Mouse (Mus musculus) cerebellum, postnatal 4 days (tissue): Measurements from ENCODE around the gene Sptan1.
"Not testable (repeated sequence)": the region's sequence is repeated elsewhere in the genome, so short reads cannot be mapped to it uniquely, and the experiment has no call there.

ENCODE experiments used
- DNase-seq, 2 experiments: peaks; one replicate each; pipeline ENCODE4 v3.0.0; 2022; ENCODE audit warnings: low spot score in 2 of 2, mixed read lengths in 1 of 2

Sptan1 gene

DNA sequence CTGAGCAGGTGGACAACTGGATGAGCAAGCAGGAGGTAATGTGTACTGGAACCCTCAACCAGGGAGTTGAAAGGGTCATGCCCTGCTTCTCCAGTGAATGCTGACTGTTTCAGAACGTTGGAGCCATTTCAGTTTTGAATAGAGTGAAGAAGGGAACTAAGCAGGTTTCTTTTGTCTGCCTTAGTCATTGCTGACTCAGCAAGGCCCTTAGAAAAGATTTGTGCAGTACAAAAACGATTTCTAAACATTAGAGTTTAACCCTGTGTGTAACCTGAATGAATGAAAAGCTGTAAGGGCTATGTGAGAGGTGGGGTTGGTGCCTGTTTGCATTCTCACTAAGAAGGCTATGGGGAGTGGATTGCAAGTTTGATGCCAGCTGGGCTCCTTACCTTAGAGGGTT, 26.6 kb downstream of the Sptan1 start:
- DNase-seq = no peak

DNA sequence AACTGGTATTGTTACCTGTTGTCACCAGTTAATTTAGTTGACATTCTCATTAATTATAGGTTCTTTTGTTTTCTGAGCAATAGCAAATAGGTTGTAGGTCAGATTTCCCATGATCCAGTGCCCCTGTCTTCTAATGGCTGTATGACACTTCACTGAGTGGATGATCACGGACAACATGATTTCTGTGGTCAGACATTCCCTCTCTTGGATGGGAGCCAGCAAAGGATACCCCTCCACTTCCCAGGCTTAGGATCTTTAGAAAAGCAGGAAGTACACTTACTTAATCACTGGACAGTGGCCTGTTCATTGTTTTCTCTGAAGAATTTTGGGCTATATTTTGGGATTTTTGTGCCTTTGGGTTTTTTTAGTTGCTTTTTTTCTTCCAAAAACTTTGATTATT, 43.7 kb downstream of the Sptan1 start:
- DNase-seq = no peak

DNA sequence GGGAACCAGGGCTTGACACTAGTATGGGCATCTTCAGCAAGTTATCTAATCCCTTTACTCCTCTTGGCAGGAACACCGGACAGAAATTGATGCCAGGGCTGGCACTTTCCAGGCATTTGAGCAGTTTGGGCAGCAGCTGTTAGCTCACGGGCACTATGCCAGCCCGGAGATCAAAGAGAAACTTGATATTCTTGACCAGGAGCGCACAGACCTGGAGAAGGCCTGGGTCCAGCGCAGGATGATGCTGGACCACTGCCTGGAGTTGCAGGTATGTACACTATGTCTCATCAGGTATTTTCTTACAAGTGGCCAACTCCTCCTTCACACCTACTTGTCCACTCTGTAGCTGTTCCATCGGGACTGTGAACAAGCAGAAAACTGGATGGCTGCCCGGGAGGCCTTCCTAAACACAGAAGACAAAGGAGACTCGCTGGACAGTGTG, 45.5 kb downstream of the Sptan1 start:
- peak; percentile 42 to 74 for DNase-seq

DNA sequence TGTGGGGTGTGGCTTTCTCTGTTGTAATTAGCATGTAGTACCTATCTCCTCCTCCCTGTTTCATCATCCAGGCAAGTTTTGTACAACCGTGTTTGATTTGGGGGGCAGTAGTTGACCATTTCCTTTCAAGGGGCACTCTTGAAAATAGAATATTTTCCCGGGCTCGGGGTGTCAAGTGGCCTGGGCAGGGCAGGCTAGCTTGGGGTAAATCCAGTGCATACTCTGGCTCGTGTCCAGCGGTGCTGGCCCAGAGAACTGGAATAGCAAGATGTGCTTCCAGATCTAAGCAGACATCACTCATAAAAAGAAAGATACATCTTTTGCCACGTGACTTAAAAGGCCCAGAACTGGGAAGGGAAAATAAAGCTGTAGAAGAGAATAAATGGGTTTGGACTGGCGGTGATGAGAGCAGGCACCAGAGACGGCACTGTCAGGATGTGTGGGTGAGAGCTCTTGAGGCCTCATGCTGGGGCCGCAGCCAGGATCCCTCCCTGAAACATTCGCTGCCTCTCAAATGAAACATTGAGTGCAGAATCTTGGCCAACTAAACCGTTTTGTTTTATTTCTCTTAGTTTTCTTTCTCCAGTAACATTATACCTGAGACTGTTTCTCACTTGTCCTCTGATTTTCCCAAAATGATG, 49.1 kb downstream of the Sptan1 start:
- DNase-seq = no peak

DNA sequence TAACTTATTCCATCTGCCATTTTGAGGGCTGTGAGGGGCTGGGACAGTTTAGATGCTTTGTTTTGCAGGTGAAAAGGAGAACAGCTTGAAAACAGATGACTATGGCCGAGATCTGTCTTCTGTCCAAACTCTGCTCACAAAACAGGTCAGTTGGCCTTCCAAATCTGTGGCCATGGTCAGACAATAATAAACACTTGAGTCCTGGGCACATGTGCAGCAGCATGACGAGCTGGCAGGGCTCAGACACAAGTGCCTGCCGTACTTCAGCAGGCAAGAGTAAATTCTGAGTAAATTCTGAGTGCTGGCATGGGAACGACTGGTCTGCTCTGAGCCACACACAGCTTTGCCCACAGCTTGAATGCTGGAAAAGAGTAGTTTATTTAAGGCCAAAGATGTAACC, 60.1 kb downstream of the Sptan1 start:
- no peak for DNase-seq

DNA sequence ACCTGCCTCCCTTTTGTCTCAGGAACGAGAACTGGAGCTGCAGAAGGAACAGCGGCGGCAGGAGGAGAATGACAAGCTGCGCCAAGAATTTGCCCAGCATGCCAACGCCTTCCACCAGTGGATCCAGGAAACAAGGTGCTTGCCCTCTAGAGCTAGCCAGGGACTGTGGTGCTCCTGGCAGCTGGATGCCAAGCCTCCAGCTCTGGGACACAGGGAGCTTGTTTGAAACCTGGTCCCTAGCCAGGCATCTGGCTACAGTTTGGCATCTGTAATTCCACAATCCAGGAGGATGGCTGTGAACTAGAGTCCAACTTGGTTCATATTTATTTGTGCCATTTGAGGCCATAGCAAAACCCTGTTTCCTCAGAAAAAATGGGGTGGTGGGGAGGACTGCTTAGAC, 61.6 kb downstream of the Sptan1 start:
- DNase-seq = no peak

DNA sequence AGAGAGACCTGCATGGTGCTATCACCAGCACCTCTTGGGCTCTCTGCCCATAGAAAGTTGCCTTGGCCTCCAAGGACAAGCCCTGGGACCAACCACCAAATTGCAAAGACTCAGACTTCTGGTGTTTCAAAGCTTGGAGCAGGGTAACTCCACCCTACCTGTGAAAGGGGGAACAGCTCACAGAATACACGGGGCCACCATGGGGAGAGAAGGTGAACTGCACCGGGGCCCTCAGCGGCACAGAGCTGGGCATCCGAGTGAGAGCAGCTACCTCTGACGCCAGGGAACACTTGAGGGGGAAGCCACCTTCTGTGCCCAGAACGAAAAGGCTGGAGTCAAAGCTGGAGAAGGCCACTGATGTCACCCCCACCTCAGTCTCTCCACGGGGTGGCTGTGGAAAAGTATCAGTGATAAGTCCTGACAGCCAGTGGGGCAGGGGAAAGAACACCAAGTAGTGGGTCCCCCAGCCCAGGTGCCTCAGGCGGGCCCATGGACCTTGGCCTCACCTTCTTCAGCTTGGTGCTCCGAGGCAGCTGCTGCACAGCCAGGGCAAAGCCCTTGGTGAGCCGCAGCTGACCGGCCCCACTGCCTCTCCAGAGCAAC, 67.0 kb downstream of the Sptan1 start:
- no peak for DNase-seq

DNA sequence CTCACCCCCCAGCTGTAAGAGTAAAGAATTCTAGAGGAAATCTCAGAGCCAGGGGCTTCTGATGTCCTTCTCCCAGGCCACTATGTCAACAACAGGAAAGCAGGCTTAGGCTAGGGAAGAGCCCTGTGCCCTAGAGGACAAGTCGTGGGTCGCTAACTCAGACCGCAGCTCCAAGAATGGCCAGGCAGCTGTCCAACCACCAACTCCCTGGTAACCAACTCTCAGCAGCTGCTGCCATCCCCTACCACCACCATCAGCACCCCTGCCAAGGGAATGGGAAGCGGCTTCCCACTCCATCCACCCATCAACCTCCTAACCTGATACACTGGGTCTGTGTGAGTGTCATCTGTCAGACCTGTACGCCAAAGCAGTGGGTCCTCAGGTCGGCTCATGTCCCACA, 67.6 kb downstream of the Sptan1 start:
- no peak for DNase-seq

DNA sequence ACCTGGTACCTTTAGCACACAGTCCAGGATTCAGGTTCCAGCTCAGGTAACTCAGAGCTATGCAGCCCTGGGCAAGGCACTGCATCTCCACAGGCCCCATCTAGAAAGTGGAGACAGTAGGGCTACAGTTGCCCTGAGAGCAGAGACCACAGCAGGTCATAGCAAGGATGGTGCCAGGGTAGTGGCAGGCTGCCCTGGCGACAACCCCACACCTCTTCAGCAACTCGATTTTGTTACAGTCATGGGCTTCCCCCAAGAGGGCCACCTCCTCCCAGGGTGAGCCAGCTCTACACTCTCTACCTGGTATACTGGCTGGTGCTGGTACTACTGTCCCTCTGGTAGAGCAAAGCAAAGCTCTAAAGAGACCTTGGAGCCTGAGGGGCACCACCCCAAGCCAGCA, 72.4 kb downstream of the Sptan1 start:
- DNase-seq = no peak

DNA sequence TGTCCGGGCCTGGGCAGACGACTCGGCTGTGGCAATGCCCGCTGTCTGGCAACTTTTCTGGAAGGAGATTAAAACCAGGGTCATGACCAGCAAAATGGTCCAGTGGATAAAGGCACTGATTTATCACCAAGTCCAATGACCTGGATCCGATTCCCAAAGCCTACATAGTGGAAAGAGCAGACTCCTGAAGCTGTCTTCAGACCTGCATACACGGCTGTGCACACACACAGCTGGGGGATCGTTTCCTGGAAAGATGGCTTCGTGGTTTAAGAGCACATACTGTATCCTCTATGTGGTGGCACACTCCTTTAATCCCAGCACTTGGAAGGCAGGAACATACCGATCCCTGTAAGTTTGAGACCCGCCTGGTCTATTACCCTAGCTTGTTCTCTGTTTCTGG, 73.0 kb downstream of the Sptan1 start:
- DNase-seq = no peak

DNA sequence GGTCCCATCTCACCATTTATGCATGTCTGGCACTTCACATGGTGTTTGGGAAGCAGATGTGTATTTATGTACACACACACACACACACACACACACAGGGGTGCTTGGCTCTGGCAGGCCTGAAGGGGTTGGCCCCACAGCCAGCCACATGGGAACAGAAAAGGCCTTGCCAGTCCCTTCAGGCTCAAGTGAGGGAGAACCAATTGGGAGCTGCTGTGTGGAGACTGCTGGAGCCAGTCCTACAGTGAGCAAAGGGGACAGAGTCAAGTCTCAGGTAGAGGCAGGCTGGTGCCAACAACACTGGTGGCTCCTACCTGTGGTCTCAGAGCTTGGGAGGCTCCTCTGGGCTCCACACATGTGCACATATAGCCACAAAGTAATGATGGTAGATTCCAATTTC, 74.3 kb downstream of the Sptan1 start:
- no peak for DNase-seq

DNA sequence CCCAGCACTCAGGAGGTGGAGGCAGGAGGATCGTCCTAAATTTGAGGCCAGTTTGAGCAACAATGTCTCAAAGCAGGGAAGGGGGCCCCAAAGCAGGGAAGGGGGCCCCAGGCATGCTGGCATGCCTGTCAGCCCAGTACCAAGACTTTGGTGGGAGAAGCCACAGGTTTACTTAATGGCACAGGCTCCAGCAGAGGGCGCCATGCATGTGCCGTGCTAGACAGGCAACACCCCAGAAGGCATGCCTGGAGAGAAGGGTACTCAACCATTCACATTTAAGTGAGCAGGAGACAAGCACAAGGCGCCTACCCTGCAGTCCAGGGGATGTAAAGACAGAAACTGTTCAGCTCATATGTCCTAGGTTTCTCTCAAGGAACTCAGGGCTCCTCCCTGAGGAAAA, 77.1 kb downstream of the Sptan1 start:
- DNase-seq = peak; percentile 61 to 83

DNA sequence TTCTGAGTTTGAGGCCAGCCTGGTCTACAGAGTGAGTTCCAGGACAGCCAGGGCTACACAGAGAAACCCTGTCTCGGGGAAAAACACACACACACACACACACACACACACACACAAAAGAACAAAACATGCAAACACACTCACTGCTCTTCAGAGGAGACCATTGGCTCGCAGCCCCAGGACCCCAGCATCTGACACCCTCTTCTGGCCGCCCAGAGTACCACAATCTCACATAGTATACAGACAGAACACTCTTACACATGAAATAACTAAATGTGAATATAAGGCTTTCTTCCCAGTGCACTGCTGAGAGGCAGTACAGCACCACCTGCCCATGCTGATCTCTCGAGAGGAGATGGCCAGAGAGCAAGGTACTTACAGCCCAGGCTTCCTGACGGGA, 79.2 kb downstream of the Sptan1 start:
- no peak for DNase-seq

DNA sequence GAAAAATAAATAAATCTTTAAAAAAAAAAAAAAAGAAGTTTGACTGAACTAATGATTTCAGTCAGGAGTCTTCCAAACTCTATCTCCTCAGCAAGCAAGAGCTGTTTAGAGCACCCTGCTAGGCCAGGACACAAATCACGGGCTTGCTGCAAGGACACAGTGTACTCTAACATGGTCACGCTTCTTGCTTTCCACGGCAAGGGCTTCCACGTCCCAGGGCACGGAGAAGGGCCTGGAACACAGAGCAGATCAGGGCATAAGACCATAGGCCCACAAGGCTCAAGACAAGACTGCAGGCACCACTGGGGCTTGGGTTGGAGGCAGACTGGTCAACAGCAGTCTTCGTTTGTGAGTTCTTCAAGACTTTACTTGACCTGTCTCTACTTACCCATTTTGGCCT, 81.8 kb downstream of the Sptan1 start:
- no peak for DNase-seq

DNA sequence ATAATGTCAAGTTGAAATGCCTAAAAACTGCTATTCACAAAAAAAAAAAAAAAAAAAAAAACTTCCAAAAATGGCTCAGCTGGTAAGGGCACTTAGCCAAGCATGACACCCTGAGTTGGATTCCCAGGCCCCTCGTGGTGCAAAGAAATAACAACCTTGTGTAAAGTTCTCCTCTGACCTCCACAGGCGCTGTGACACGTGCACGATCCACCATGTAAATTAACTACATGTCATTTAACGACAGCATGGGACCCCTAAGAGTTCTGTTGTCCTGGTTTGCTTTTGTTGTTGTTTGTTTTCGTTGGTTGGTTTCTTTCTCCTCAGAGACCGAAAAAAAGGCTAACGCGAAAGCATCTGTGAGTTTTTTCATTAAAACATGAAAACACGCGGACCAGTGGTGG, 82.7 kb downstream of the Sptan1 start:
- DNase-seq = no peak

DNA sequence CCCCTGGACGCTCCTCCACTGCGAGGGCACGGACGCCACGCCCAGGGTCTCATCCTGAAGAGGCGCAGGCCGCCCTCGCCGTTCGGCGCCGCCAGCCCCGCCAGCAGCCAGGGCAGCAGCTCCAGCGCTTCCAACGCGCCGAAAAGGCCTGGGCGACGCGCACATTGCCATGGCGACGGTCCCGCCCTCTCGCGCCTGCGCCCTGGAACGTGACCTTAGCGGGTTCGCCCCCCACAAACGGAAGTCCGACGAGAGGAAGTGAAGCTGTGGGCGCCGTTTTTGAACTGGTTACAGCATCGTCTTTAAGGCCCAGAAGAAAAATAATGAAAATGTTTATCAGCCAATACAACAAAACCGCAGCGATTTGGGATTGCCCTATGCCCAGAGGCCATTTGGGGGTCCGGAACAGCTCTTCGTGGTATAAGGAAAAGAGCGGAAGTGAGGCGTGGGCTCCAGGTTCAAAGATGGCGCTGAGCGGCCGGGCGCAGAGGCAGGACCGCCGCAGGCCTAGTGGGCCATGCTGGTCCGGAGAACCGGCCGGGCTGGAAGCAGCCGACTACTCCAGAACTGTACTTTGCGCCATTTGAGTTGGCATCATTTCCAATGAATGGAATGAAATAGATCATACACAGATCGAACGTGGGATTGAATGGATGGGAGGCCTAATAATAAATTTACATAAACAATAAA, 83.5 kb downstream of the Sptan1 start, which contains the start of gene Wdr34:
Gene Wdr34, minus strand, starts transcription at position 183 of the 690 bp plus-strand sequence.
- peak; percentile 97 to 98 for DNase-seq

DNA sequence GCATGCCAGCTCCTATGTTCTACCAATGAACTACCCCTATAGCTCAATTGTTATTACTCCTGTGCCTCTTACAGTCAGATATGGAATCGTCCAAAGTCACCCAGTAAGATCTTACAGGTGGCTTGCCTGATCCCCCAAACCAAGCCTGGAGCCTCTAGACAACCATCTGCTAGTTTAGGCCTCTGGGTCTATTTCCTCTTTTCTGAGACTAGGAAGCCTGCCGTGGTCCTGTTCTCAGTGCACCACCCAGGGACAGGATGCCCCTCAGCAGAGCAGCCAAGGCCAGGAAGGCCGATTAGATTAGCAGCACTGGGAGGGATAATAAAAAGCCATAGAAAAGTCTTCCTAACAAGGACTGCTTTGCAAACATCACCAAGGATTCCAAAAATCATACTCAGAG, 84.5 kb downstream of the Sptan1 start:
- no peak for DNase-seq

DNA sequence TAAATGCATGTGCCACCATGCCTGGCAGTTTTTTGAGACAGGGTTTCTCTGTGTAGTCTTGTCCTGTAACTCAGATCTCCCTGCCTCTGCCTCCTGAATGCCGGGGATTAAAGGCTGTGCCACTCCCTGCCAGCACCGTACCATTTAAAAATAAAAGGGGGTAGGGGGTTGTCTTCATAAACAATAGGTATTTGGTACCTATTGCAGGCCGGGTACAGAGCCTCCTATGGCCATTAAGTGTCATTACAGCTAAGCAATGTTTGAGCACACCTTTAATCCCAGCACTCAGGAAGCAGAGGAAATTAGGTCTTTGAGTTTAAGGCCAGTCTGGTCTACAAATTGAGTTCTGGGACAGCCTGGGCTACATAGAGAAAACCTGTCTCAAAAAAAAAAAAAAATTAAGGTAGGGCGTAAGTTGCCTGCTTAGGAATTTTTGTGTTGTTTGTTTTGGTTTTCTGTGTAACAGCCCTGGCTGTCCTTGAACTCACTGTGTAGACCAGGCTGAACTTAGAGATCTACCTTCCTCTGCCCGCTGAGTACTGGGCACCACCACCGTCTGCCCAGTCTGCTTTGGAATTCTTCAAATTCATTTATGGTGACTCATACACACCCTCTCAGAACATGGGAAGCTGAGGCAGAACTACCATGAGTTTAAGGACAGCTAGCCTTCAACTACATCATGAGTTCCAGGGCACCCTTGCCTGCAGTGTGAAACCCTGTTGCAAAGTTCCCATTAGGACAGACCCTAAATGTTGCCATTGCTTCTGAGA, 86.8 kb downstream of the Sptan1 start:
- no peak for DNase-seq

DNA sequence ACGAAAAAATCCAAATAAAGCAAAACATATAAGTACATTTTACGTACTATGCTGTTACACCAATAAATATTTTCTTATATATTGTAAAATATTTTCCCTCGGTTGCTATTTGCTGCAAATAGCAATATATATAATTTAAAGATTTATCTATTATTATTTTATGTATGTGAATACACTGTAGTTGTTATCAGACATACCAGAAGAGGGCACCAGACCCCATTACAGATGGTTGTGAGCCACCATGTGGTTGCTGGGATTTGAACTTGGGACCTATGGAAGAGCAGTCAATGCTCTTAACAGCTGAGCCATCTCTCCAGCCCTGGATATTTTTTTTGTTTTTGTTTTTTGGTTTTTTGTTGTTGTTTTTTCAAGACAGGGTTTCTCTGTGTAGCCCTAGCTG, 90.0 kb downstream of the Sptan1 start:
- not testable (repeated sequence) for DNase-seq

DNA sequence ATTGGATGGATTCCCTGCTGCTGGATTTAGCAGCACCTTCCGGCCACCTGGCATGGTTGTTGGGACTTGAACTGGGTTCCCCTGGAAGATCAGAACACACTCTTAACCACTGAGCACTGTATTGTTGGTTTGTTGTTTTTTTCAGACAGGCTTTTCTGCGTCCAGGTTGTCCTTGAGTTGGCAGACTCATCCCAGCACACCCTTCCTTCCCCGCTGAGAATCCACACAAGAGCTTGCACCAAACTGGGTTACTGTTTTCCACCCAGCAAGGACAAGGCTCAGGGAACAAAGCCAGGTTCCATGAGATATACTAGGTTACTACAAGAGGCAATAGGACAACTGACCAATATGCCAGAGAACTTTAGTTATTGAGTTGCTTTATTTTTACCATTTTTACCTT, 91.4 kb downstream of the Sptan1 start:
- DNase-seq = no peak

DNA sequence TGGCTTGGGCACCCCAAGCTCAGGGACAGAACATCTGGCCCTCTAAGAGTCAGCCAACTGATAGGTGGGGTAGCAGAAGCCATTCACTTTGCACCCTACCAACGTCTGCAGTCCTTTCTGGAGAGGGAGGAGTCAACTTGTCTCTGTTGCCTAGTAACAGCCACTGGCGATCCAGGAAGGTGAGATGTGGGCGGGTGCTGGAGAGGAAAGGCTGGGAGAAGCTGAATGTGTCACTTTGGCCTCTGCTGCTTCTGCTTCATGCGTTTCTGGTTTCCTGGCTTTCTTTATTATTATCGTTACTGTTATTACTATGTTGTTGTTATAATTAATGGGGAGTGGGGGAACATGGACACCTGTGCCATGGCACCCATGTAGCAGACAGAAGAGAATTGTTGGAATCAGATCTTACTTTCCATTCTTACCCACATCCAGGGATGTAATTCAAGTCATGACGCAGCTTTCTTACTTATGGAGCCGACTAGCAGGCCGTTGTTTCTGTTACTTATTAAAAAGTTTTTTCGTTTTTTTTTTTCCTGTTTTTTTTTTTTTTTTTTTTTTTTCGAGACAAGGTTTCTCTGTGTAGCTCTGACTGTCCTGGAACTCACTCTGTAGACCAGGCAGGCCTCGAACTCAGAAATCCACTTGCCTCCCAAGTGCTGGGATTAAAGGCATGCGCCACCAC, 92.0 kb downstream of the Sptan1 start, which contains the start of gene Set:
Gene Set, plus strand, starts transcription at position 156 of the 682 bp plus-strand sequence.
- DNase-seq = no peak

DNA sequence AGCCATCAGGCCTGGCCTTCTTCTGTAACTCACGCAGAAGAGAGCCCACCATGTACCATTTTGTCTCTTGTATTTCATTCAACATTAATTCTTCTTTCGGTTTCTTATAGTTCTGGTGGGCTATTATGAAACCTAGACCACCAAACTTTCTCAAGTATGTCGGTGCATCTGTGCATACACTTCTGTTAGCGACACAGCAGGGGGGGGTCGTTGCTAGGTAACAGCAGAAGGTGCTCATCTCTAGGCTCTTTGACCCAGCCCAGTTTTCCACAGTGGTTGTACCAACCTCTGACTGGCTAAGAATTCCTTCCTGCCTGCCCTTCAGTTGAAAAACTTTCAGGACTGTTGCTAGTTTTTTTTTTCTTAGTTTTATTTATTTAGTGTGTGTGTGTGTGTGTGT, 93.1 kb downstream of the Sptan1 start:
- no peak for DNase-seq
